Comparison of ENCODE assay signal across 8 mouse cellular contexts in genomic region chr2:112284363-112285030, GRCm38 (mm10). TPM values are rescaled to one million over a fixed set of nuclear protein-coding genes. Genes with fewer than 3 reads are reported as not detected.
A peak's percentile ranks its signal among the peaks of the same experiment; 100 is the strongest.
DNase-seq lines count a peak whose midpoint lies in the region; ATAC-seq and TF ChIP-seq lines count a peak whose summit lies in the region.

No protein-coding gene starts in this region.

- no peak for TF ChIP-seq CTCF in spleen, adult 2 months (IDR thresholded peaks at IDR 0.05; ENCODE audit: extremely low read depth, insufficient read depth, insufficient read length, insufficient replicate concordance)

- H3K27me3 ChIP-seq in spleen, adult 2 months (ENCODE audit: control insufficient read depth, insufficient read depth, low read length) = no peaks in the 10 kb centered on the region
- no peaks in the 10 kb centered on the region for H3K27me3 ChIP-seq in embryonic facial prominence, embryonic 13.5 days
- H3K27me3 ChIP-seq in heart, embryonic 13.5 days (replicated peaks) = no peaks in the 10 kb centered on the region
- no peaks in the 10 kb centered on the region for H3K27me3 ChIP-seq in kidney, embryonic 16.5 days (ENCODE audit: insufficient read depth, low read length)

- no peaks in the 10 kb centered on the region for H3K36me3 ChIP-seq in spleen, adult 2 months (ENCODE audit: control insufficient read depth, insufficient read depth, low read length)
- H3K36me3 ChIP-seq in embryonic facial prominence, embryonic 13.5 days = no peaks in the 10 kb centered on the region
- no peaks in the 10 kb centered on the region for H3K36me3 ChIP-seq in heart, embryonic 13.5 days
- no peaks in the 10 kb centered on the region for H3K36me3 ChIP-seq in kidney, embryonic 16.5 days (ENCODE audit: insufficient read depth, low read length)

- H3K4me1 ChIP-seq in spleen, adult 2 months (ENCODE audit: control insufficient read depth, insufficient read depth, insufficient read length) = peaks cover 10% of the 10 kb centered on the region
- H3K4me1 ChIP-seq in embryonic facial prominence, embryonic 13.5 days = 0 out of 2 replicates have a peak, but pooled peaks cover 3% of the 10 kb centered on the region
- peaks cover 14% of the 10 kb centered on the region for H3K4me1 ChIP-seq in heart, embryonic 13.5 days
- 0 out of 2 replicates have a peak, but pooled peaks cover 5% of the 10 kb centered on the region for H3K4me1 ChIP-seq in kidney, embryonic 16.5 days (ENCODE audit: insufficient read depth, low read length)

- ATAC-seq in embryonic facial prominence, embryonic 13.5 days (ENCODE audit: insufficient number of reproducible peaks, insufficient read depth, low FRiP score, low TSS enrichment, low read depth) = peak; percentile 59; the same call in 1 of the 2 replicates
- ATAC-seq in heart, embryonic 13.5 days (ENCODE audit: extremely low read depth, insufficient number of reproducible peaks, low FRiP score, low TSS enrichment) = peak; percentile 94
- peak; percentile 98 for ATAC-seq in kidney, embryonic 16.5 days (ENCODE audit: low FRiP score, low TSS enrichment)

- peak overlapping the region; percentile 2; the same call in 1 of the 2 replicates for H3K27ac ChIP-seq in spleen, adult 2 months (ENCODE audit: insufficient read depth, low read length)
- H3K27ac ChIP-seq in embryonic facial prominence, embryonic 13.5 days = no peak overlapping the region
- H3K27ac ChIP-seq in heart, embryonic 13.5 days (replicated peaks) = peak overlapping the region; percentile 67
- H3K27ac ChIP-seq in kidney, embryonic 16.5 days (ENCODE audit: low read length) = peak overlapping the region; percentile 68; the same call in 1 of the 2 replicates

- 36% methylated on average over 21 of the region's 21 CpGs for WGBS in spleen, adult 2 months
- under 1% methylated on average over 21 of the region's 21 CpGs for WGBS in embryonic facial prominence, embryonic 13.5 days
- WGBS in heart, embryonic 13.5 days = 2% methylated on average over 21 of the region's 21 CpGs
- under 1% methylated on average over 21 of the region's 21 CpGs for WGBS in kidney, embryonic 16.5 days

- no peaks in the 10 kb centered on the region for H3K9me3 ChIP-seq in embryonic facial prominence, embryonic 13.5 days
- H3K9me3 ChIP-seq in heart, embryonic 13.5 days = no peaks in the 10 kb centered on the region
- H3K9me3 ChIP-seq in kidney, embryonic 16.5 days (ENCODE audit: low read length) = no peaks in the 10 kb centered on the region

- TF ChIP-seq POLR2A in spleen, adult 2 months (IDR thresholded peaks at IDR 0.05; ENCODE audit: low read depth, low read length) = no peak

- peak overlapping the region; percentile 20; the same call in 1 of the 2 replicates for H3K4me3 ChIP-seq in spleen, adult 2 months (ENCODE audit: extremely low read depth, insufficient read depth, insufficient read length)
- H3K4me3 ChIP-seq in embryonic facial prominence, embryonic 13.5 days = peak overlapping the region; percentile 47
- H3K4me3 ChIP-seq in heart, embryonic 13.5 days = peak overlapping the region; percentile 69
- peak overlapping the region; percentile 69 for H3K4me3 ChIP-seq in kidney, embryonic 16.5 days (ENCODE audit: low read length)

- DNase-seq in spleen, adult 2 months (ENCODE audit: low read depth in 1 of 2, low spot score in 2 of 2) = no peak
- DNase-seq in spleen, adult 12 weeks (ENCODE audit: low spot score) = no peak
- DNase-seq in lung, postnatal 36 days = peak; percentile 90
- peak; percentile 42 for DNase-seq in retina, postnatal 7 days (ENCODE audit: low read depth, low spot score)
- no peak for DNase-seq in right cerebral cortex, adult 2 months (ENCODE audit: low spot score in 2 of 2)

- peak overlapping the region; percentile 69 for H3K9ac ChIP-seq in embryonic facial prominence, embryonic 13.5 days
- H3K9ac ChIP-seq in heart, embryonic 13.5 days = peak overlapping the region; percentile 89
- peak overlapping the region; percentile 78 for H3K9ac ChIP-seq in kidney, embryonic 16.5 days (replicated peaks; ENCODE audit: low read length)

- peak overlapping the region; percentile 80 for H3K4me2 ChIP-seq in embryonic facial prominence, embryonic 13.5 days
- H3K4me2 ChIP-seq in heart, embryonic 13.5 days = peak overlapping the region; percentile 90
- peak overlapping the region; percentile 98 for H3K4me2 ChIP-seq in kidney, embryonic 16.5 days (replicated peaks; ENCODE audit: low read depth, low read length)

RNA-seq across cellular contexts. Expression of gene Gm21985, which starts 18.4 kb away (rescaled TPM):
- not detected in 2 replicates for polyA plus RNA-seq in spleen, adult 2 months (2012; rRNA removed)
- polyA plus RNA-seq in embryonic facial prominence, embryonic 13.5 days (2015; fragmentation: Nextera tagmentation; extraction: Ambion mirVana) = not detected in 2 replicates
- polyA plus RNA-seq in heart, embryonic 13.5 days (2015; fragmentation: Nextera tagmentation; extraction: Ambion mirVana) = not detected in 2 replicates
- polyA plus RNA-seq in kidney, embryonic 16.5 days (2015; fragmentation: Nextera tagmentation; extraction: Ambion mirVana) = not detected in 2 replicates

RNA-seq across cellular contexts. Expression of gene Slc12a6, which starts 18.9 kb away (rescaled TPM):
- polyA plus RNA-seq in spleen, adult 2 months (2012; rRNA removed) = 58.0 and 74.0 TPM in 2 replicates
- polyA plus RNA-seq in embryonic facial prominence, embryonic 13.5 days (2015; fragmentation: Nextera tagmentation; extraction: Ambion mirVana) = 11.0 and 11.9 TPM in 2 replicates
- polyA plus RNA-seq in heart, embryonic 13.5 days (2015; fragmentation: Nextera tagmentation; extraction: Ambion mirVana) = 8.4 and 9.5 TPM in 2 replicates
- polyA plus RNA-seq in kidney, embryonic 16.5 days (2015; fragmentation: Nextera tagmentation; extraction: Ambion mirVana) = 9.4 and 12.3 TPM in 2 replicates

RNA-seq across cellular contexts. Expression of gene Nop10, which starts 22.8 kb away (rescaled TPM):
- polyA plus RNA-seq in spleen, adult 2 months (2012; rRNA removed) = 42.0 and 47.2 TPM in 2 replicates
- 196 and 214 TPM in 2 replicates for polyA plus RNA-seq in embryonic facial prominence, embryonic 13.5 days (2015; fragmentation: Nextera tagmentation; extraction: Ambion mirVana)
- polyA plus RNA-seq in heart, embryonic 13.5 days (2015; fragmentation: Nextera tagmentation; extraction: Ambion mirVana) = 155 and 186 TPM in 2 replicates
- polyA plus RNA-seq in kidney, embryonic 16.5 days (2015; fragmentation: Nextera tagmentation; extraction: Ambion mirVana) = 225 and 243 TPM in 2 replicates

RNA-seq across cellular contexts. Expression of gene Nutm1, which starts 25.4 kb away (rescaled TPM):
- not detected in 2 replicates for polyA plus RNA-seq in spleen, adult 2 months (2012; rRNA removed)
- polyA plus RNA-seq in embryonic facial prominence, embryonic 13.5 days (2015; fragmentation: Nextera tagmentation; extraction: Ambion mirVana) = not detected in 2 replicates
- polyA plus RNA-seq in heart, embryonic 13.5 days (2015; fragmentation: Nextera tagmentation; extraction: Ambion mirVana) = 0.04 and 0.05 TPM in 2 replicates
- polyA plus RNA-seq in kidney, embryonic 16.5 days (2015; fragmentation: Nextera tagmentation; extraction: Ambion mirVana) = 0.04 and 0.05 TPM in 2 replicates

RNA-seq across cellular contexts. Expression of gene Lpcat4, which starts 45.2 kb away (rescaled TPM):
- polyA plus RNA-seq in spleen, adult 2 months (2012; rRNA removed) = 44.6 and 55.6 TPM in 2 replicates
- 15.3 and 15.4 TPM in 2 replicates for polyA plus RNA-seq in embryonic facial prominence, embryonic 13.5 days (2015; fragmentation: Nextera tagmentation; extraction: Ambion mirVana)
- 13.6 and 14.5 TPM in 2 replicates for polyA plus RNA-seq in heart, embryonic 13.5 days (2015; fragmentation: Nextera tagmentation; extraction: Ambion mirVana)
- polyA plus RNA-seq in kidney, embryonic 16.5 days (2015; fragmentation: Nextera tagmentation; extraction: Ambion mirVana) = 28.0 and 30.0 TPM in 2 replicates

Comparison
In these comparisons a context has a peak if more than half of its experiments do, and no peak if none do; other contexts are left out.
1. DNase-seq: peak in lung, postnatal 36 days (single experiment) and retina, postnatal 7 days (single experiment); none in spleen, adult 2 months (0 of 2), spleen, adult 12 weeks (single experiment) and right cerebral cortex, adult 2 months (0 of 2).
2. Peak in every context shown above with its lines, with median percentiles within 50 percentile points of each other: H3K4me3 ChIP-seq, ATAC-seq, H3K4me2 ChIP-seq and H3K9ac ChIP-seq.